Mouse (Mus musculus) right cerebral cortex, postnatal 14 days (tissue): ENCODE results near the gene Map7d2.

Source experiments
- DNase-seq: peaks from one replicate; pipeline ENCODE4 v3.0.0; 2022

Map7d2 gene

DNA sequence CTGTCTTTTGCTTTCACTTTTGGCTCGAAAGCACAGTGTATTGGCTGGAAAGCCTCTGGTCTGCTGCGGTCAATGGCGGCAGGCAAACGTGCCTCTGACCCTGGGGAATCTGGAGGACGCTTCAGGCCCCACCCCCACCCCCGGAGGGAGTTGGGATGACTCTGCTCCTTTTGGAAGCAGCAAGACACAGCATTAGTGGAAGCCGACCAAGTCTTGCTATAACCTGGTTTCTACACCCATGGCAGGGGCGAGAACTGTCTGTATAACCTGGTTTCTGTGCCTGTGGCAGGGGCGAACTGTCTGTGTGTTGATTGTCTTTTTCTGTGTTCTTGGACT is 96.3 kb downstream of the Map7d2 start:
- DNase-seq: no peak

DNA sequence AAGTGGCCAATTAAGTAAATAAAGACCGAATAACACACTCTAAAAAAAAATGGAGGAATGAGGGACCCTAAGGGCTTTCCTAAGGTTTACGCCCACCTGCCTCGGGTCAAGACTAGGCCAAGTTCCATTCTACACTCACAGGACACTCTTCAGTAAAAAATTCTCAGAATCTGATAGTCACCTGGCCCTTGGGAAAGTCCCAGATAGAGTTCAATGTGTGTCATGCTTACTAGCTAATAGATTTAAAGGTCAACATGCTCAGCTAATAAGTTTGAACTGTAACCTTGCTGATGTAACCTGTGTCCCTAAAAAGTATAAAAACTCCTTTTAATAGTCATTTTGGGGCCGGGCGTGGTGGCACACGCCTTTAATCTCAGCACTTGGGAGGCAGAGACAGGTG is 101.2 kb downstream of the Map7d2 start:
- DNase-seq: no peak

DNA sequence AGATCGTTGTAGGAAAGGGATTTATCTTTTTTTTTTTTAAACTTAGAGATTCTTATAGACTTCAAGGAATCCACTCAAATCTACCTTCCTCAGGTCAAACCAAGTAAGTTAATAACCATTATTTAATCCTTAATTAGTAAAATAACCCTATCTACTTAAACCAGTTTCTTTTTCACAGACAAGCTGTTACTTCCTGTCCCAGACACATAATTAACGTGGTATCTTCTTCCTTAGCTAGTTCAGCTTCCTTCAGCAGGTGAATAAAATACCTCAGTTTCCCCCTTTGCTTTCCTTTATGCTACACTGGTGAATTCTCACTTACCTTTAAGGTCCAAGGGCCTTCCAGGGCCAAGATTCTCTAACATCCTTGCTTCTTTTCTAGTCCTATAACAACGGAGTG is 107.4 kb downstream of the Map7d2 start:
- DNase-seq: no peak

DNA sequence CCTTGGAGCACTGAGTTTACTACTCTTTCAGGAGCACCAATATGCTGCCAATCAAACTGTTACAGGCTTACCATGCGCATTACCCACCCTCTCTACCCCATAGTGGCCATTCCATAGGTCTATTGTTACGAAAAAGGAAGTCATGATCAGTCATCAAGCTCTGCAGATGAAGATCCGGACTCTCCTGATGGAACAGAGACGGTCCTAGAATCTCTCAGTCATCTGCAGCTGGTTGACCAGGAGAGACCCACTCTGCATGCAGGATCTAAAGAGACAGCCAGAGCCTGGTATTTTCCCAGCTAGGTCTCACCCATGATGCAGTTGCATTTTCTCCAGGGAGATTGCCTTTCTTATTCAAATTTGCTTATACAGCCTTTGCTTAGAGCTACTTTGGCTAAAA is 108.3 kb downstream of the Map7d2 start:
- no peak for DNase-seq

DNA sequence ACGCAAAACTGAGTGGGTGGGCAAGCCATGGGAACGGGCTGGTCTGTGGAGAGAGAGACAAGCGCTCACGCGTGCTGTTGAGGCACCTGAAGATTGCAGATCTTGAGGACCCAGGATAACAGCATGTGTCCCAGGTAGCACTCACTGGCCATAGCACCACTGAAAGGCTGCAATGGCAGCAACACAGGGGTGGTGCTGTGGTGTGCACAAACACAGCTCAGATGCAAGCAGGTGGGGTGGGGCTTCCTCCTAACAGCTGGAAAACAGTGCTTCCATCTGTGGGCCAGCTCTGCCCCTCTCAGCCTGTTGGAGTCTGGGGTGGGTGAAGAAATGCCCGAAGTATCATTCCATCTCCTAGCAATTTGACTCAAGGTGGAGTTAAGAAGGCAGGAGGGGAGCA is 112.0 kb downstream of the Map7d2 start, which contains the start of gene Bclaf3:
TSS of gene Bclaf3 (plus strand) at position 301 of the 400 bp plus-strand sequence.
- DNase-seq: no peak

DNA sequence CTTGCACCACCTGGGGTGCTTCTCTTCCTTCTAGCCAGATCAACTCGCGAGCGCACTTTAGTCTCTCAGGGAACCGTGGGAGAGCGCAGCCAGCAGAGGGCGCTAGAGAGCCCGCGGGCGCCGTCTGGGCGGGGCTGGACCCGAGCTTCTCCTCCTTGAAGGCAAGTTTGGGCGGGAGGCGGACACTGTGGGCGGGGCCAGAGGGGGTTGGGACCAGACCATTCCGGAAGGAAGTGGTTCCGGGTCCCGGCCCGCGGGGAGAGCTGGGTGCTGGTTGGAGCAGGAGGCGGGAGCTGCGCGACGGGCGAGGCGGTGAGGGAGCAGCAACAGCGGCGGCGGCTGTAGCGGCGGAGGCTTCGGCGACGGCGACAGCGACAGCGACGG is 118.0 kb downstream of the Map7d2 start:
- peak; percentile 93 for DNase-seq

DNA sequence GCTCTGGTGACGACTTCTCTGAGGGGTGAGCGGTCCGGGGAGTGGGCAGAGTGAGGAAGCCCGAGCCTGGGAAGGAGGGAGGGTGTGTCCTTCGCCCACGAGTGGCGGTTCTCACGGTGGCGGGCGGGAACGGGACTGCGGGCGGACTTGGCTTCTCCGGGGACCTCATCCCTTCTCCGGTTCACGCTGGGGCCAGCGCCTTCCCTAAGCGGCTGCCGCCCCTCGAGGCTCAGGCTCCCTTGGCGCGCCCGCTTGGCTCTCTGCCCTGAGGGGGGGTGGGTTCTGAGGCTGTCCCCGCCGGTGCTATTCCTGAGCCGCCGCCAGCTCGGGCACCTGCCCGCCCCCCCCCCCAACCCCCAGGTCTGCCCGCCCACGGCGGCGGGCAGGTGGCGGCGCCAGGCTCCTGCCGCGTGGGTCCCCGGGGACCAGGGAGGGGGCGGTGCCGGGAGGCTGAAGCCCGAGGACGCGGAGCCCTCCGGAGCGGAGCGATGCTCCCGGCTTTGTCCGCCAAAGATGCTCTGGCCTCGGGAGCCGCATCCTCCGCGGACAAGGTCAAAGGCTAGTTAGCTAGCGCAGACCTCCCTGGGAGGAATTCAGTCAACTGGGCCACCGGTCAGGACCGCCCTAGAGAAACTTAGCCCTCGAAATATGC is 118.6 kb downstream of the Map7d2 start:
- peak; percentile 7 for DNase-seq

DNA sequence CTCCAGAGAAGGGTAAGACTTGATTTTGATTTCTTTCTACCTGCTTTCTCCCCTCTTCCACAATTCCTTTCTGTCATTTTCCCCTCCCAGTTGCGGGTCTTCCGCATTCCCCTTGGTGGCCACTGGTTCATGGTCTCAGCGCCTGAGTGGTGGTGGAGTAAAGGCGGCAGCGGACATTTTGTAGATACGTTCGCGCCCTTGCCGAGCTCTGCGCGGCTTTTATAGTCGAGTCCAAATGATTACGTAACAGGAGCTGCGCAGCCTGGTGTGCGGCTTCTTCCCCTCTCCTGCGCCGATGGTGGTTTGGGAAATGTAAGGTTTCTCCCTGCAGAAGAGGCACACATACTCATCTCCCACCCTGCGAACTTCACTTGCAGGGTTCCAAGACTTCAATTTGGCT is 127.6 kb downstream of the Map7d2 start:
- no peak for DNase-seq

DNA sequence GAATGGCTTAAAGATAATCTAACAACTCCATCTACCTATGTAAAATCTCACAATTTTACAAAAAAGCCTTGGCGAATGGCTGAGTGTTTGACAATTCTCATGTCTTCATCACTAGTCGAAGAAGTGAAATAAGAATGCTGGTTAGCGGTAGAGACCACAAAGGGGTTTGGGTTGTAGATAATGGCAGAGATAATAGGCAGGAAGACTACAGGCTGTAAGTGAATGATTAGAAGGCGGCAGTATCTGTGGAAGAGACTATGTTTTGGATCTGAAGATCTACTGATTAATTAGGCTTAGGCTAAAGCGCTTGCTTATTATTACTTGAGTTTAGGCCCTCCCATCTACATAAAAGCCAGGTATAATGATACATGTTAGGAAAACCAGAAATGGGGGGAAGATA is 132.7 kb downstream of the Map7d2 start:
- no peak for DNase-seq
